Mouse (Mus musculus) kidney, embryonic 16.5 days (tissue): ENCODE results near the gene Hsf4. TPM values are rescaled to one million over a fixed set of nuclear protein-coding genes. Genes with fewer than 3 reads are reported as not detected.

ENCODE experiments used
- ATAC-seq: fragments of 200-750 bp; cut with Nextera tagmentation; 2 replicates; pipeline ENCODE4 v1.8.0; 2017; ENCODE audit warnings: moderate TSS enrichment; ENCODE audit not compliant: low FRiP score, low TSS enrichment
- H3K27ac ChIP-seq: fragments of 300-500 bp; sonication (generic); 2 replicates; pipeline ENCODE4 v1.5.1; 2014; ENCODE audit warnings: low read length
- H3K27me3 ChIP-seq: fragments of 300-500 bp; sonication (generic); 2 replicates; pipeline ENCODE4 v1.6.1; 2014; ENCODE audit warnings: low read length, control low read depth, mixed read lengths; ENCODE audit not compliant: insufficient read depth
- H3K36me3 ChIP-seq: fragments of 300-500 bp; sonication (generic); 2 replicates; pipeline ENCODE4 v1.6.1; 2014; ENCODE audit warnings: low read length, control low read depth, mixed read lengths; ENCODE audit not compliant: insufficient read depth
- H3K4me1 ChIP-seq: fragments of 300-500 bp; sonication (generic); 2 replicates; pipeline ENCODE4 v1.6.1; 2014; ENCODE audit warnings: low read length, control low read depth, mixed read lengths; ENCODE audit not compliant: insufficient read depth
- H3K4me2 ChIP-seq: fragments of 300-500 bp; sonication (generic); replicated peaks from 2 replicates; pipeline ENCODE4 v1.6.1; 2014; ENCODE audit warnings: low read depth, low read length
- H3K4me3 ChIP-seq: fragments of 300-500 bp; sonication (generic); 2 replicates; pipeline ENCODE4 v1.5.1; 2014; ENCODE audit warnings: mild to moderate bottlenecking, low read length
- H3K9ac ChIP-seq: fragments of 300-500 bp; sonication (generic); replicated peaks from 2 replicates; pipeline ENCODE4 v1.6.1; 2014; ENCODE audit warnings: low read length
- H3K9me3 ChIP-seq: fragments of 300-500 bp; sonication (generic); 2 replicates; pipeline ENCODE4 v1.6.1; 2016; ENCODE audit warnings: low read length, control low read depth
- WGBS: fragments of 180-500 bp; shearing (Covaris S2); extraction: QIAGEN DNeasy Blood & Tissue Kit; methylation state at CpG from one replicate; pipeline ENCODE4 v1.1.7; 2014; 5-methylcytosine and 5-hydroxymethylcytosine counted together
- polyA plus RNA-seq: library from polyadenylated mRNA; unstranded; fragments of >200 nt; fragmentation: Nextera tagmentation; extraction: Ambion mirVana; gene quantifications from 2 replicates; pipeline ENCODE4 v1.2.1, GENCODE M21; 2015

Hsf4 gene
- polyA plus RNA-seq, 1 experiment from 2014 or later, result 0.16 TPM

DNA sequence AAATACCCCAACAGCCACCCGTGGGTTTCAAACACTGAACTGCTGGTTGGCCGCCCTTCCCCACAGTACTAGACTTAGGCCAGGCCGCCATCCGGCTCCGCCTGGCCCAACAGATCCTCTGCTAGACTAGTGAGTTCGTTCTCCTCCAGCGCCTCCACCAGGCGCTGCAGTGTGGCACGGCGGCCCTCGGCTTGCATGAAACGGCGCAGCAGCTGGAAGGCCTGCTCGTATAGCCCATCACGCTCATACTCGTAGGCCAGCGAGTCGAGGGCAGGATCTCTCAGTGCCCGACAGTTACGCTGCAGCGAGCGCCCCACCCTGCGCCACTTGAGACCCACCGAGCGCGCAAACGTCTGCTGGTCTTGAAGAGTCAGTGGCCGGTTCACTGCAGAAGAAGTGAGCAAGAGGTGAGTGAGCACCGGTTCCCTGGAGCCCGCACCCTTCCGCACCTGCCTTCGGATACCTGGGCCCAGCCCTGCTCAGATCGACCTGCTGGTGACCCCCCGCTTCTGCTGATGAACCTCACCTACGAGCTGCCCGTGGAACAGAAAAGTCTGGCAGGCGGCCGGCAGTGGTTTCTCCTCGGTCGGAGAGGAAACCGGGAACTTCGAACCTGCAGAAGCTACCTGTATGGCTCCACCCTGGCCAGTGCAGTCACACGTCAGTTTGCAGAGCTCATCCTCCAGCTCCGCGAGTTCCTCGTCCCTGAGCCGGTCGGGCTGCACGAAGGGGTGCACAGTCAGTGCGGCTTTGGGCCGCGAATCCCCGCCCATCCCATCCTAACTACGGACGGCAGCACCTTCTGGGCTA is 10.5 kb upstream of the Hsf4 start:
- peaks cover 3% of the 10 kb centered on the region; the same call in 1 of the 2 replicates for H3K9me3 ChIP-seq
- peaks cover 65% of the 10 kb centered on the region for H3K27me3 ChIP-seq
- H3K9ac ChIP-seq, result peak overlapping the region; percentile 48
- H3K4me3 ChIP-seq, result peak overlapping the region; percentile 44
- no peak overlapping the region for H3K27ac ChIP-seq
- peak overlapping the region; percentile 73 for H3K4me2 ChIP-seq
- 2% methylated on average over 55 of the region's 55 CpGs for WGBS
- H3K36me3 ChIP-seq, result no peaks in the 10 kb centered on the region
- H3K4me1 ChIP-seq, result peaks cover 26% of the 10 kb centered on the region
- ATAC-seq, result peak; percentile 37; the same call in 1 of the 2 replicates

DNA sequence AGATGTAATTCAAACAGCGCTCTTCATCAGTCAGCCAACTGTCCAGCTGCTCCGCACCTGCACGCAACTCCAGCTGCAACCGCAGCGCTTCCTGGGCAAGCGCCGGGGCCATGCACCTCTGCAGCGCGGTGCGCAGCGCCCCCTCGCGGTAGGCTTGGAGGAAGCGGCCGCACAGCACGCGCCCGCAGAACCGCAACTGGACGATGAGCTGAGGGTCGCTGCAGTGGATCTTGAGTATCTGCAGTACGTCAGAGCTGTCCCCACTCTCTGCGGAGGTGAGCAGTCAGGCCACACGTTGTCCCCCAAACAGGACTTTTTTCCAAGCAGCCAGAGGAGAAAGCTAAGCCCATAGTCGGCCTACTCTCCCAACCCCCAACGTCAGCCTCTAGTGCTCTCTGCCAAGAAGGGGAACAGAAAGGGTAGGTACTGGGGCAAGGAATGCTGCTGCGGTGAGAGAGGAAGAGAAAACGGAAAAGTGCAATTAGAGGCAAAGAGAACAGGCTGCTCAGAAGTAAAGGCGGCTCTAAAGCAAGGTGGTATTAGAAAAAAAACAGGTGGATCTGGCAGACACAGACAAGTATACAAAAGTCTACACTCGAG is 9.8 kb upstream of the Hsf4 start:
- H3K27me3 ChIP-seq, result peaks cover 65% of the 10 kb centered on the region
- peak; percentile 32; the same call in 1 of the 2 replicates for ATAC-seq
- 4% methylated on average over 30 of the region's 30 CpGs for WGBS

DNA sequence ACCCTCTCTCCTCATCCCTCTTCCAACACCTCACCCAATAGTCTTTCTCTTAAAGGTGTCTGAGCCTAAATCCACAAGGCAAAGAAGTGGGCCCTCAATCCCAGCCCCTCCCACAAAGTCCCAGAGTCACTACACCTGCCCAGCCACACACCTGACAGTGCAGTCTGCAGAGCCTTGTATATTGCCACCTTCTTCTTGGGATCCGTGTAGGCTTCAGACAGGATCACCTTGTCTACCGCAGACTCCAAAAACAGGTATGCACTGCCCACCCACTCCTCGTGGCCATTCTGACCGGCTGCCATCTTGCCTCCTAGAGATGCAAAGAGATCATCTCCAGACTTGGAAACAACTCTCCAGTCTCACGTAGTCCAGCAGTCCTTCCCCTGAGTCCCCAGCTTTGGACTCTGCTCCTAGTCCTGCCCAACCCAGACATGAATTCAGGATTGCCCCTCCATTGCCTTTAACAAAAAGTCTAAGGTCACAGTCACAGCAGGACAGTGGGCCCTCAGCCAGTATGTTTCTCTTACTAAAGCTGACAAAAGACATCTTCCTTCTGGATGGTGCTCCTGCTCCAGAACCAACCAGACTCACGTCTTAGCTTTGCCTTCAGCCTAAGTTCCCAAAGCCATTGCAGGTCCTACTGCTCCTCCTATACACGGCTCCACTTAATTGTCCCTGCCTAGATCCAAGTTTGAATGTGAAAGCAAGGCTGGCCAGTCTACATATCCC is 9.1 kb upstream of the Hsf4 start:
- Histone ChIP-seq H3K36me3 (no peaks in the 10 kb centered on the region), H3K9ac (no peak overlapping the region), H3K27me3 (peaks cover 71% of the 10 kb centered on the region), H3K4me2 (no peak overlapping the region; the same call in 1 of the 2 replicates), H3K9me3 (peaks cover 3% of the 10 kb centered on the region; the same call in 1 of the 2 replicates), H3K4me3 (no peak overlapping the region), H3K4me1 (peaks cover 30% of the 10 kb centered on the region), H3K27ac (no peak overlapping the region)
- 65% methylated on average over 7 of the region's 7 CpGs for WGBS
- no peak for ATAC-seq

More for the DNA sequence above, 9.8 kb upstream of the Hsf4 start:
- Histone ChIP-seq H3K9ac (peak overlapping the region; percentile 48), H3K9me3 (peaks cover 3% of the 10 kb centered on the region; the same call in 1 of the 2 replicates), H3K4me2 (peak overlapping the region; percentile 73), H3K4me1 (peaks cover 26% of the 10 kb centered on the region), H3K4me3 (peak overlapping the region; percentile 44), H3K27ac (no peak overlapping the region), H3K36me3 (no peaks in the 10 kb centered on the region)

DNA sequence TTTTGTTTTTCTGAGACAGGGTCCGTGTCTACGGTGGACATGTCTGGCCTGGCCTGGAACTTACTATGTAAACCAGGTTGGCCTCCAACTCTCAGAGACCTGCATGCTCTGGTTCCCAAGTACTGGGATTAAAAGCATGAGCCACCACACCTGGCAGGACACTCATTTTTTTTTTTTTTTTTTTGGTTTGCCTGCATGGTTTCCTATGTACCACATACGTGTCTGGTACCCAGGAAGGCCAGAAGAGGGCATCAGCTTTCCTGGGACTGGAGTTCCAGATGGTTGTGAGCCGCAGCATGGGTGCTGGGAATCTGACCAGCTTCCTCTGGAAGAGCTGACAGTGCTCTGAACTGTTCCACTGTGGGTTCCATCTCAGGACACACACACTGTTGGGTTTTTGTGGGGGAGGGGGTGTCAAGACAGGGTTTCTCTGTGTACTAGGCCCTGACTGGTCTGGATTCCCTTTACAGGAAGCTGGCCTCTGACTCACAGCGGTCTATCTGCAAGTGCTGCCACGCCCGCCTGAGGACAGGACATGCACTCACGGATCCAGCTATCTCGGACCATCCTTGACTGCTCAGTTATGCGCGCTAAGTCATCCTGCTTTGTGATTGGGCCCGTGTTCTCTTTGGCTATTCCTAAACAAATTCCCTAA is 8.1 kb upstream of the Hsf4 start:
- ATAC-seq, result no peak
- H3K4me1 ChIP-seq, result peaks cover 30% of the 10 kb centered on the region
- H3K27me3 ChIP-seq, result peaks cover 72% of the 10 kb centered on the region
- H3K9ac ChIP-seq, result no peak overlapping the region
- H3K4me2 ChIP-seq, result no peak overlapping the region
- H3K9me3 ChIP-seq, result peaks cover 3% of the 10 kb centered on the region; the same call in 1 of the 2 replicates
- 82% methylated on average over 12 of the region's 12 CpGs for WGBS
- H3K4me3 ChIP-seq, result no peak overlapping the region
- no peak overlapping the region for H3K27ac ChIP-seq
- no peaks in the 10 kb centered on the region for H3K36me3 ChIP-seq

DNA sequence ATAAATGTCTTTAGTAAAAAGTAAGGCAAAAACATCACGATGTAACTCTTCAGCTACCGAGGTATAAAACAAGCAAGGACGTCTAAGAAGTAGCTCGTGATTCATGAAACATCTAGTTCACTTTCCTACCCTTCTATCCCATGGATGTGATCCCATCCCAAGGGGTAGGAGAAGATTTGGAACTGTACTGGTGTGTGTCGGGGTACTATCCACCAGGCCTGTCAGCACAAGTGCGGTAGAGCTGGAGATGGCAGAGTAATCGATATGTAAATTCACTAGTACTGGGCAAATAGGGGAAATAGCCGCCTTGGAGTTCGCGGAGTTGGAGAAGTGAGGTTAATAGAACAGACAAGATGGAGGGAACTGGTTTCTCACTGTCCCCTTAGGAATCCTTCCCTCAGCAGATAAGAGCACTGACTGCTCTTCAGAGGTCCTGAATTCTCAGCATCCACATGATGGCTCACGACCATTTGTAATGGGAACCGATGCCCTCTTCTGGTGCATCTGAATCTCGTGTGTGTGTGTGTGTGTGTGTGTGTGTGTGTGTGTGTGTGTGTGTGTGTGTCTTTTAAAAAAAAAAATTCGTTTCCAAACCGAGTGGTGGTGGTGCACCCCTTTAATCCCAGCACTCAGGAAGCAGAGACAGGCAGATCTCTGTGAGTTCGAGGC is 6.2 kb upstream of the Hsf4 start:
- Histone ChIP-seq H3K4me2 (peak overlapping the region; percentile 94), H3K4me3 (peak overlapping the region; percentile 82; the same call in 1 of the 2 replicates), H3K9me3 (peaks cover 3% of the 10 kb centered on the region; the same call in 1 of the 2 replicates), H3K4me1 (peaks cover 35% of the 10 kb centered on the region), H3K9ac (no peak overlapping the region), H3K27ac (no peak overlapping the region), H3K36me3 (no peaks in the 10 kb centered on the region), H3K27me3 (peaks cover 81% of the 10 kb centered on the region)
- ATAC-seq, result no peak
- WGBS, result 40% methylated on average over 16 of the region's 16 CpGs

DNA sequence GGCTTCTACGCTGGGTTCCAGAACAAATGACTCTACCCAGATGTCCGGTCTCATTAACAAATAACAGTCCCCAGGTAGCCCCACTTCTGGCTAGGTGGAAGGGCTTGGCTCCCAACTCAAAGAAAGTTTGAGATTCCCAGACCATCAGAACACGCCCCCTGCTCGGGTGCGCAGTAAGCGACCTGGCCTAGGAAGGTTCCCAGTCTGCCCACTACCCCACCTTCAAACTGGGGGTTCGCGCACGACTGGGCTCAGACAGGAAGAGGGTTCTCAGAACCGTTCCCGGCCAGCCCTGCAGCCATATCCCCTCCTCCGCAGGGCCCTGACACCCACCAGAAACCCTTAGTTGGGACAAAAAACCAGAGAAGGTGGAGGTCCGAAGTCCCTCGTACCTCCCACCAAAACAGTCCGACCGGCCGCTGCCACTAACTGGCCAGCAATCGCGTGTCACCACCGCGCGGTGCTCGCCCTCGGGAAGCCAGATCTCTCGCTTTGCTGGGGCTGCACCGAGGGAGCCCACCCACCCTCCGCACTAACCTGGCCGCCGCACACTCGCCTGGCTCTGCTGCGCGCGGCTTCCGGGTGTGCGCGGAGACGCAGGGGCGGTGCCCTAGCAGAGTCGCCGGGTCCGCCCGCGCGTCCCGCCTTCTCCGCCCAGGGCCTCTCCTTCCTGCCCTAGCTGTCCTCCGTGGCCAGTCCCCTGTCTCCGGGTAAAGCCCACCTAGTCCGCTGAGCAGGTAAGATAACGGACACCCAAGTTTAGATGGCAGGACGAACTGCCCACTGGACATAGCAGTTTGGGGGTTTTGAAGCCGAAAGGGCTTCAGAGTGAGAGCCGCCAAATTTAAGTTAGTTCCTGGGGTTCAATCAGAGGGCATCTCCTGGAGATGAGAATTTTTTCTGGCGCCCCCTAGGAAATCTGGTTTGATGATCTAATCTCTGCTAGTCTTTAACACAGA is 5.3 kb upstream of the Hsf4 start, which contains the start of the genes Tradd and Fbxl8:
Gene Tradd, minus strand, starts transcription at position 586 of the 959 bp plus-strand sequence.
Gene Fbxl8, plus strand, starts transcription at position 625 of the 959 bp plus-strand sequence.
- Histone ChIP-seq H3K9ac (peak within 1 kb of the TSS; percentile 79), H3K27ac (no peak within 1 kb of the TSS), H3K4me3 (peak within 1 kb of the TSS; percentile 82), H3K36me3 (no peaks in the 10 kb centered on the region), H3K27me3 (peaks cover 81% of the 10 kb centered on the region), H3K4me2 (peak within 1 kb of the TSS; percentile 94), H3K9me3 (peaks cover 3% of the 10 kb centered on the region; the same call in 1 of the 2 replicates), H3K4me1 (peaks cover 36% of the 10 kb centered on the region)
- WGBS, result 1% methylated on average over 50 of the region's 54 CpGs
- ATAC-seq, result peak; percentile 75

DNA sequence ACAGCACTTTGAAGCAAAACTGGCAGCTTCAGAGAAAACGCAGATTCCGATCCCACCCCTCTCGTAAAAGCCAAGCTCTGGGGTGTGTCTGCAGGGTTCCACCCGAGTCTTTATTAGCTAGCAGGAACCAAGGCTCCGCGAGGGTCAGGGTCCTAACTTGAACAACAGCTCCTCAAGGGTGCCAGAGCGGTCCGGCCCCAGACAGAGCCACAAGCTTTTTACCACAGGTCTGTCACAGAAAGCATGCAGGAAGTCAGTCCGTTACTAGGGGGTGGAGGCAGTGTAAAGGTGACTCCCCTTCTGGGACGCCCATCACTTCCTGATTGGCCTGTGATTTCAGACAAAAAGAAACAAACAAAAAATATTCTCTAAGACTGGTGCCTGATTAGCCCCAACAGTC is 4.5 kb upstream of the Hsf4 start:
- ATAC-seq, result no peak
- 6% methylated on average over 10 of the region's 10 CpGs for WGBS
- Histone ChIP-seq H3K9me3 (peaks cover 3% of the 10 kb centered on the region; the same call in 1 of the 2 replicates), H3K4me2 (peak overlapping the region; percentile 94), H3K9ac (peak overlapping the region; percentile 79), H3K27me3 (peaks cover 83% of the 10 kb centered on the region), H3K36me3 (no peaks in the 10 kb centered on the region), H3K27ac (no peak overlapping the region), H3K4me1 (peaks cover 37% of the 10 kb centered on the region), H3K4me3 (peak overlapping the region; percentile 82)

DNA sequence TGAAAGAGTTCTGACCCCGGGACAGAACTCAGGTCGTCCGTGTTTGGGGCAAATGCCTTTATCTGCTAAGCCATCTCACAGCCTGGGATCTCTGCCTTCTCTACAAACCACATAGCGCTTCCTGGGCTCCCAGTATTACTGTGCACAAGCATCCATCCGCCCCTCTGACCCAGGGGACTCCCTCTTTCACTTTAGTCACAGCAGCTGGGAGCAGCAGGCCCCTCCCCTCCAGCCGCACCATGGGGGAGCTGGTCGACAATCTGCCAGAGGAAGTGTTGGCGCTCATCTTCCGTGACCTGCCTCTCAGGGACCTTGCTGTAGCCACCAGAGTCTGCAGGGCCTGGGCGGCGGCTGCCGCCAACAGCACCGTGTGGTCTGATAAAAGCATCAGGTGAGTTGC is 2.8 kb upstream of the Hsf4 start:
- H3K27ac ChIP-seq, result no peak overlapping the region
- H3K4me2 ChIP-seq, result no peak overlapping the region
- no peak overlapping the region for H3K4me3 ChIP-seq
- peaks cover 46% of the 10 kb centered on the region for H3K4me1 ChIP-seq
- WGBS, result 27% methylated on average over 13 of the region's 13 CpGs
- no peak overlapping the region for H3K9ac ChIP-seq
- no peaks in the 10 kb centered on the region for H3K36me3 ChIP-seq
- H3K9me3 ChIP-seq, result no peaks in the 10 kb centered on the region
- ATAC-seq, result no peak
- peaks cover 83% of the 10 kb centered on the region for H3K27me3 ChIP-seq
